Mouse (Mus musculus): Measurements from ENCODE around the gene Col23a1.

Col23a1 gene

GRCm38 (mm10) chr11:51289564-51290041 is at the start of gene Col23a1:
Gene Col23a1 (plus strand): TSS chr11:51289920.
- DNase-seq (ENCODE audit: low read depth), result no peak

GRCm38 (mm10) chr11:51242897-51243296 is 46.8 kb upstream of the Col23a1 start:
- peak; percentile 25 for DNase-seq (ENCODE audit: low read depth)

- DNase-seq (ENCODE audit: low read depth), result peak; percentile 29
These were observed 32.7 kb upstream of the Col23a1 start for GRCm38 (mm10) chr11:51257006-51257405.

GRCm38 (mm10) chr11:51261680-51262219 is 28.0 kb upstream of the Col23a1 start, which contains the start of gene Clk4:
Gene Clk4 (plus strand): TSS chr11:51261730.
- DNase-seq (ENCODE audit: low read depth), result no peak

GRCm38 (mm10) chr11:51262342-51263285 is 27.1 kb upstream of the Col23a1 start, which contains the start of gene BC049762:
Gene BC049762 (minus strand): TSS chr11:51263046.
- peak; percentile 98 for DNase-seq (ENCODE audit: low read depth)

- DNase-seq (ENCODE audit: low read depth), result peak; percentile 59
These were observed 26.4 kb upstream of the Col23a1 start for GRCm38 (mm10) chr11:51263286-51263831.

GRCm38 (mm10) chr11:51264352-51264751 is 25.4 kb upstream of the Col23a1 start:
- DNase-seq (ENCODE audit: low read depth), result peak; percentile 93

GRCm38 (mm10) chr11:51265326-51265725 is 24.4 kb upstream of the Col23a1 start:
- peak; percentile 58 for DNase-seq (ENCODE audit: low read depth)

- DNase-seq (ENCODE audit: low read depth), result no peak
These were observed 15.3 kb upstream of the Col23a1 start for GRCm38 (mm10) chr11:51274418-51274817.

GRCm38 (mm10) chr11:51290066-51290955 is 591 bp downstream of the Col23a1 start:
- no peak for DNase-seq (ENCODE audit: low read depth)

GRCm38 (mm10) chr11:51293956-51294530 is 4.3 kb downstream of the Col23a1 start:
- DNase-seq (ENCODE audit: low read depth), result no peak

GRCm38 (mm10) chr11:51295742-51296141 is 6.0 kb downstream of the Col23a1 start:
- no peak for DNase-seq (ENCODE audit: low read depth)

GRCm38 (mm10) chr11:51298691-51299090 is 9.0 kb downstream of the Col23a1 start:
- DNase-seq (ENCODE audit: low read depth), result no peak

GRCm38 (mm10) chr11:51302396-51302795 is 12.7 kb downstream of the Col23a1 start:
- no peak for DNase-seq (ENCODE audit: low read depth)

- no peak for DNase-seq (ENCODE audit: low read depth)
These were observed 14.3 kb downstream of the Col23a1 start for GRCm38 (mm10) chr11:51303981-51304553.

GRCm38 (mm10) chr11:51308306-51308705 is 18.6 kb downstream of the Col23a1 start:
- no peak for DNase-seq (ENCODE audit: low read depth)

- no peak for DNase-seq (ENCODE audit: low read depth)
These were observed 22.1 kb downstream of the Col23a1 start for GRCm38 (mm10) chr11:51311846-51312245.

GRCm38 (mm10) chr11:51315991-51316810 is 26.5 kb downstream of the Col23a1 start:
- no peak for DNase-seq (ENCODE audit: low read depth)

- DNase-seq (ENCODE audit: low read depth), result no peak
These were observed 30.9 kb downstream of the Col23a1 start for GRCm38 (mm10) chr11:51320609-51321008.

- DNase-seq (ENCODE audit: low read depth), result no peak
These were observed 37.2 kb downstream of the Col23a1 start for GRCm38 (mm10) chr11:51326908-51327307.
